Mouse (Mus musculus): ENCODE measurements at regions not wholly inside any gene's neighbourhood (a gene's known extent, or its start where the extent isn't known, plus 50 kb on each side); places are given as distances from the start of the nearest gene placed in this dataset.

- Histone ChIP-seq H3K9me3 (ENCODE audit: control insufficient read depth, low read length) (no peaks in the 10 kb centered on the region), H3K9ac (ENCODE audit: low read length) (no peak overlapping the region), H3K4me1 (ENCODE audit: control insufficient read depth in 2 of 2, insufficient read depth in 2 of 2, low read length in 2 of 2) (no peaks in the 10 kb centered on the region), H3K4me2 (ENCODE audit: low read length) (no peak overlapping the region), H3K4me3 (ENCODE audit: control insufficient read depth in 1 of 2, insufficient read depth in 1 of 2, low read depth in 1 of 2, low read length in 2 of 2) (no peak overlapping the region), H3K27ac (replicated peaks in 1 of 2; ENCODE audit: control insufficient read depth in 1 of 2, insufficient read depth in 1 of 2, low read depth in 2 of 2, low read length in 2 of 2) (no peak overlapping the region), H3K27me3 (ENCODE audit: control insufficient read depth, insufficient read depth, low read length) (no peaks in the 10 kb centered on the region), H3K36me3 (ENCODE audit: control insufficient read depth, insufficient read depth, low read length) (no peaks in the 10 kb centered on the region)
- WGBS = 83% methylated on average over 7 of the region's 7 CpGs
- ATAC-seq (ENCODE audit: insufficient number of reproducible peaks, insufficient read depth, low FRiP score, low read depth) = no peak
Observed at GRCm38 (mm10) chr17:64893182-64893902, 57.5 kb upstream of the 4930583I09Rik start.
